Mouse (Mus musculus) cerebellum, adult (tissue): ENCODE data around the gene Tescl.

Experiments used
- ATAC-seq: cut with Nextera tagmentation; 2 replicates; pipeline ENCODE4 v1.9.2; 2017; ENCODE audit warnings: mild to moderate bottlenecking, moderate library complexity, mixed read lengths; ENCODE audit not compliant: insufficient number of reproducible peaks, low FRiP score, low TSS enrichment

The Tescl gene

GRCm38 (mm10) chr7:24315726-24316566, 17.8 kb downstream of the Tescl start:
- ATAC-seq = 0 out of 2 replicates have a peak, but pooled peaks have one; percentile 22

- no peak for ATAC-seq
Observed at GRCm38 (mm10) chr7:24300771-24301282, 32.9 kb downstream of the Tescl start, which contains the start of gene Zfp61. Gene Zfp61 (minus strand): TSS chr7:24301232.

- no peak for ATAC-seq
Observed at GRCm38 (mm10) chr7:24299823-24300481, 33.8 kb downstream of the Tescl start.

GRCm38 (mm10) chr7:24298973-24299708, 34.6 kb downstream of the Tescl start:
- ATAC-seq = peak; percentile 90

GRCm38 (mm10) chr7:24298635-24298972, 35.1 kb downstream of the Tescl start:
- no peak for ATAC-seq

- ATAC-seq = no peak
Observed at GRCm38 (mm10) chr7:24297361-24298095, 36.2 kb downstream of the Tescl start.

GRCm38 (mm10) chr7:24296386-24296785, 37.4 kb downstream of the Tescl start:
- ATAC-seq = no peak

GRCm38 (mm10) chr7:24295376-24295775, 38.4 kb downstream of the Tescl start:
- no peak for ATAC-seq

- no peak for ATAC-seq
Observed at GRCm38 (mm10) chr7:24294763-24295162, 39.0 kb downstream of the Tescl start.

GRCm38 (mm10) chr7:24293061-24293851, 40.5 kb downstream of the Tescl start:
- ATAC-seq = no peak

GRCm38 (mm10) chr7:24291387-24292090, 42.2 kb downstream of the Tescl start:
- no peak for ATAC-seq

GRCm38 (mm10) chr7:24290106-24290693, 43.5 kb downstream of the Tescl start:
- no peak for ATAC-seq

GRCm38 (mm10) chr7:24288512-24288911, 45.2 kb downstream of the Tescl start:
- no peak for ATAC-seq

- ATAC-seq = no peak
Observed at GRCm38 (mm10) chr7:24287670-24288069, 46.1 kb downstream of the Tescl start.

GRCm38 (mm10) chr7:24286916-24287315, 46.8 kb downstream of the Tescl start:
- ATAC-seq = no peak

GRCm38 (mm10) chr7:24286090-24286489, 47.6 kb downstream of the Tescl start:
- ATAC-seq = no peak
